Mouse (Mus musculus) left cerebral cortex, adult 2 months (tissue): ENCODE data around the gene Slc16a9. TPM values are rescaled to one million over a fixed set of nuclear protein-coding genes. Genes with fewer than 3 reads are reported as not detected.
"Not testable (repeated sequence)": the region's sequence is repeated elsewhere in the genome, so short reads cannot be mapped to it uniquely, and the experiment has no call there.

Source experiments
- DNase-seq, 2 experiments: peaks; one replicate each; pipeline ENCODE4 v3.0.0; 2021 to 2022; ENCODE audit warnings: low spot score in 2 of 2, mixed read lengths in 1 of 2; ENCODE audit errors: extremely low spot score in 1 of 2
- H3K27ac ChIP-seq: fragments of 200-600 bp; 2 replicates; pipeline ENCODE4 v1.8.1; 2022
- H3K4me3 ChIP-seq: fragments of 200-600 bp; 2 replicates; pipeline ENCODE4 v1.8.1; 2022
- CTCF ChIP-seq: fragments of 200-600 bp; IDR thresholded peaks from 2 replicates; pipeline ENCODE4 v1.8.1; 2022; ENCODE audit warnings: antibody characterized with exemption, mild to moderate bottlenecking, moderate library complexity
- intact Hi-C: fragments of 180-260 bp; cut with DNase I; formaldehyde crosslinking; loops from one replicate; pipeline ENCODE4 v1.15.1; 2025
- total RNA-seq, 2 experiments: library from RNA; stranded (reverse); gene quantifications; 2 replicates each; pipeline ENCODE4 v1.2.3; 2021

Slc16a9 gene
- total RNA-seq, 2 experiments from 2014 or later: 1.2 to 2.7 TPM

GRCm38 (mm10) chr10:70211281-70211680 is 33.6 kb upstream of the Slc16a9 start:
- no peak for TF ChIP-seq CTCF
- intact Hi-C loops: no loop called here
- Histone ChIP-seq H3K4me3 (no peak overlapping the region), H3K27ac (no peak overlapping the region)
- no peak for DNase-seq

- DNase-seq: no peak
- no peak for TF ChIP-seq CTCF
- no peak overlapping the region for H3K4me3 ChIP-seq
- no peak overlapping the region for H3K27ac ChIP-seq
- intact Hi-C loops: no loop called here
Observed at GRCm38 (mm10) chr10:70220971-70221370, 23.9 kb upstream of the Slc16a9 start.

GRCm38 (mm10) chr10:70222231-70222630 is 22.7 kb upstream of the Slc16a9 start:
- intact Hi-C loops: not testable (repeated sequence)

GRCm38 (mm10) chr10:70224571-70224970 is 20.3 kb upstream of the Slc16a9 start:
- H3K27ac ChIP-seq: no peak overlapping the region
- TF ChIP-seq CTCF: no peak
- DNase-seq: no peak
- intact Hi-C loops: no loop called here
- H3K4me3 ChIP-seq: no peak overlapping the region

More at GRCm38 (mm10) chr10:70222231-70222630, 22.7 kb upstream of the Slc16a9 start:
- H3K4me3 ChIP-seq, H3K27ac ChIP-seq, DNase-seq: not testable (repeated sequence)

- Histone ChIP-seq H3K4me3 (no peak overlapping the region), H3K27ac (no peak overlapping the region)
- TF ChIP-seq CTCF: no peak; the same call in 1 of the 2 replicates
- no peak for DNase-seq
- intact Hi-C loops: no loop called here
Observed at GRCm38 (mm10) chr10:70225760-70226159, 19.1 kb upstream of the Slc16a9 start.

- intact Hi-C loops: no loop called here
- Histone ChIP-seq H3K4me3 (no peak overlapping the region), H3K27ac (no peak overlapping the region)
- no peak for TF ChIP-seq CTCF
- no peak for DNase-seq
Observed at GRCm38 (mm10) chr10:70226608-70227007, 18.3 kb upstream of the Slc16a9 start.

GRCm38 (mm10) chr10:70230352-70230751 is 14.5 kb upstream of the Slc16a9 start:
- TF ChIP-seq CTCF: no peak
- intact Hi-C loops: no loop called here
- no peak for DNase-seq

GRCm38 (mm10) chr10:70237936-70238335 is 7.0 kb upstream of the Slc16a9 start:
- Histone ChIP-seq H3K4me3 (no peak overlapping the region), H3K27ac (no peak overlapping the region)
- no peak for DNase-seq
- no peak for TF ChIP-seq CTCF
- intact Hi-C loops: no loop called here

More at GRCm38 (mm10) chr10:70230352-70230751, 14.5 kb upstream of the Slc16a9 start:
- no peak overlapping the region for H3K4me3 ChIP-seq
- no peak overlapping the region for H3K27ac ChIP-seq

GRCm38 (mm10) chr10:70242751-70243444 is 2.0 kb upstream of the Slc16a9 start:
- intact Hi-C loops: no loop called here
- no peak overlapping the region for H3K27ac ChIP-seq
- no peak for DNase-seq
- TF ChIP-seq CTCF: no peak
- H3K4me3 ChIP-seq: no peak overlapping the region

GRCm38 (mm10) chr10:70245559-70245945 is 652 bp downstream of the Slc16a9 start:
- intact Hi-C loops: no loop called here
- no peak overlapping the region; the same call in 1 of the 2 replicates for H3K27ac ChIP-seq
- no peak for DNase-seq
- TF ChIP-seq CTCF: no peak
- peak overlapping the region; percentile 59 for H3K4me3 ChIP-seq

- DNase-seq: no peak
- Histone ChIP-seq H3K27ac (no peak overlapping the region), H3K4me3 (peak overlapping the region; percentile 59; the same call in 1 of the 2 replicates)
- intact Hi-C loops: no loop called here
- no peak for TF ChIP-seq CTCF
Observed at GRCm38 (mm10) chr10:70246076-70246475, 1.2 kb downstream of the Slc16a9 start.

GRCm38 (mm10) chr10:70250354-70250753 is 5.5 kb downstream of the Slc16a9 start:
- DNase-seq: no peak
- H3K4me3 ChIP-seq: no peak overlapping the region
- TF ChIP-seq CTCF: no peak
- intact Hi-C loops: no loop called here
- H3K27ac ChIP-seq: no peak overlapping the region

- DNase-seq: no peak
- no peak overlapping the region for H3K27ac ChIP-seq
- TF ChIP-seq CTCF: no peak
- no peak overlapping the region for H3K4me3 ChIP-seq
- intact Hi-C loops: no loop called here
Observed at GRCm38 (mm10) chr10:70250766-70251165, 5.9 kb downstream of the Slc16a9 start.
